Mouse (Mus musculus): ENCODE measurements around the gene Alppl2. TPM values are rescaled to one million over a fixed set of nuclear protein-coding genes. Genes with fewer than 3 reads are reported as not detected.

The Alppl2 gene
- not detected in 2 replicates for polyA plus RNA-seq (2015; fragmentation: Nextera tagmentation; extraction: Ambion mirVana)

DNA sequence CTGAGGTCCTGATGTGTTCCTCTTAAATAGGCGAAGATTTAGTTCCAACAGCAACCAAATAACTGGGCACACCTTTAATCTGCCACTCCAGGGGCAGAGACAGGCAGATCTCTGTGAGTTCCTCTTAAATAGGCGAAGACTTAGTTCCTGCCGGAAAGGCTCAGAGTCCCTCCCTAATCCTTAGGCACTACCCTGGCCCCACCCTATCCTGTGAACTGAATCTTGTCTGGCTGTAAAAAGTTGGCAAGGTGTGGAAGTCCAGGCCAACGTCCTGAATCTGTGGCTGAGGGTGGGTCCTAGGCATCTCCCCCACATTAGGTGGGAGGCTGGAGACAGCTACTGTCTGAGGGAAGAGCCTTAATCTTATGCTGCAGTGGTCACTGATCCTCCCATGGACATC is at the start of gene Alppl2:
Gene Alppl2, minus strand, starts transcription at position 101 of the 400 bp plus-strand sequence.
- H3K27me3 ChIP-seq, result no peaks in the 10 kb centered on the region
- no peaks in the 10 kb centered on the region for H3K9me3 ChIP-seq
- H3K4me1 ChIP-seq (replicated peaks), result no peaks in the 10 kb centered on the region
- H3K4me2 ChIP-seq, result no peak within 1 kb of the TSS
- no peak within 1 kb of the TSS for H3K27ac ChIP-seq (replicated peaks)
- no peaks in the 10 kb centered on the region for H3K36me3 ChIP-seq
- no peak for ATAC-seq (ENCODE audit: low read depth)
- 88% methylated on average over 4 of the region's 4 CpGs for WGBS
- no peak within 1 kb of the TSS for H3K4me3 ChIP-seq
- no peak within 1 kb of the TSS for H3K9ac ChIP-seq

DNA sequence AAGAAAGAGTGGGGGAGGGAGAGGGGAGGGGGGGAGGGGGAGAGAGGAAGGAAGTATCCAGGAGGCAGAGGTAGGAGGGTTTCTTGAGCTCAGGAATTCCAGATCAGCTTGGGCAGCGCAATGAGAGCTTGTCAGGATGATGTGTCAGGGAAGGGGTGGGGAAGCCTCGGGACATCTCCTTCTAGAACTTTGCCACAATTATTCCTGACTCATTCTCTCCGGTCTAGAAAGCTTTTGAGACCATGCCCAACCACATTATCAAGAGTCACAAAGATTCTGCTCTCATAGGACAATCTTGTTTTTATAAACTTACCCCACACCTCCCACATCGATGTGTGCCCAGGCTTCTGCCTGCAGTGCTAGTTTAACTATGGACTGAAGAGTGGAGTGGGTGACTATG is 42.1 kb upstream of the Alppl2 start:
- no peak for ATAC-seq (ENCODE audit: low read depth)
- Histone ChIP-seq H3K9ac (no peak overlapping the region), H3K4me1 (replicated peaks) (peaks cover 7% of the 10 kb centered on the region), H3K4me2 (no peak overlapping the region), H3K9me3 (no peaks in the 10 kb centered on the region), H3K4me3 (no peak overlapping the region), H3K27ac (replicated peaks) (no peak overlapping the region), H3K27me3 (peaks cover 25% of the 10 kb centered on the region), H3K36me3 (no peaks in the 10 kb centered on the region)
- WGBS, result 90% methylated on average over 4 of the region's 4 CpGs

DNA sequence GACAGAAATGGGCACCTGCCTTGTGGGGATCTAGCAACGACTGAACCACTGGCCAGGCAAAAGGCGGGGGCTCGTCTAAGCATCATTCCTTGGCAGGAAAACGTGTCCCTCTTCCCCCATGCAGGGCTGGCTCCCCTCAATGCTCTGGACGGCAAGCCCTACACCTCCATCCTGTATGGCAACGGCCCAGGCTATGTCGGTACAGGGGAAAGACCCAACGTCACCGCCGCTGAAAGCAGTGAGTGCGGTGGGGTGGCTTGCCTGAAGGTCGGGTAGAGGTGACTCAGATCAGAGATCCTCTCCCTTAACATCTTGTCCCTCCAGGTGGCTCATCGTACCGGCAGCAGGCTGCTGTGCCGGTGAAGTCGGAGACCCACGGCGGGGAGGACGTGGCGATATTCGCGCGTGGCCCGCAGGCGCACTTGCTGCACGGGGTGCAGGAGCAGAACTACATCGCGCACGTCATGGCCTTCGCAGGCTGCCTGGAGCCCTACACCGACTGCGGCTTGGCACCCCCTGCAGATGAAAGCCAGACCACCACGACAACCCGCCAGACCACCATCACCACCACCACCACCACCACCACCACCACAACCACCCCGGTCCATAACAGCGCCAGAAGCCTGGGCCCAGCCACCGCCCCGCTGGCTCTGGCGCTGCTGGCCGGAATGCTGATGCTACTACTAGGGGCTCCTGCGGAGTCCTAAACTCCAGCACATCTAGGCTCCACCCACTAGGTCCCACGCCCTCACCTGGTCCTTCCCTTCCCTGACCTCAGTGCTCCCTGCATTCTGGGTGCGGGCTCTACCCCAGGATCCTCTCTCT is 37.7 kb upstream of the Alppl2 start:
- H3K27ac ChIP-seq (replicated peaks), result no peak overlapping the region
- H3K36me3 ChIP-seq, result no peaks in the 10 kb centered on the region
- peak overlapping the region; percentile 15; the same call in 1 of the 2 replicates for H3K4me3 ChIP-seq
- peaks cover 39% of the 10 kb centered on the region for H3K27me3 ChIP-seq
- WGBS, result 9% methylated on average over 42 of the region's 43 CpGs
- peak overlapping the region; percentile 41 for H3K4me2 ChIP-seq
- H3K4me1 ChIP-seq (replicated peaks), result peaks cover 7% of the 10 kb centered on the region
- no peak overlapping the region for H3K9ac ChIP-seq
- H3K9me3 ChIP-seq, result no peaks in the 10 kb centered on the region
- no peak; the same call in 1 of the 2 replicates for ATAC-seq (ENCODE audit: low read depth)

DNA sequence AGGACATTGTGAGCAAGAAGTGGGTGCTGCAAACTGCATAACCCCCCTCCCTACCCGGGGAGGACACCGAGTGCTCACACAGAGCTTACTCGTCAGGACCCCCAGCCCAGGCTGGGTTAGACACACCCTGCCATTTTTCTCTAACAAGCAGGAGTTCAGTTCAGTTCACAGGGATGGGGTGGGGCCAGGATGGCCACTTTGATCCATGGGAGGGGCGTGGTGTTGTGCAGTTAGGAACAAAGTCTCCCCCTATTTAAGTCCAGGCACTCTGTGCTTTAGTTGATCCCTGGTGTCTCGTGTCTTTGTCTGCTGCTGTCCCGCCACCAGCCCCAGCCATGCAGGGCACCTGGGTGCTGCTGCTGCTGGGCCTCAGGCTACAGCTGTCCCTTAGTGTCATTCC is 34.9 kb upstream of the Alppl2 start, which contains the start of gene Akp3:
Gene Akp3, plus strand, starts transcription at position 301 of the 400 bp plus-strand sequence.
- Histone ChIP-seq H3K27me3 (peaks cover 39% of the 10 kb centered on the region), H3K4me1 (replicated peaks) (peaks cover 7% of the 10 kb centered on the region), H3K4me2 (no peak within 1 kb of the TSS), H3K4me3 (no peak within 1 kb of the TSS), H3K9me3 (no peaks in the 10 kb centered on the region), H3K27ac (replicated peaks) (no peak within 1 kb of the TSS), H3K9ac (no peak within 1 kb of the TSS), H3K36me3 (no peaks in the 10 kb centered on the region)
- no peak for ATAC-seq (ENCODE audit: low read depth)
- whole genome bisulfite sequencing, result 70% methylated on average over 6 of the region's 6 CpGs

DNA sequence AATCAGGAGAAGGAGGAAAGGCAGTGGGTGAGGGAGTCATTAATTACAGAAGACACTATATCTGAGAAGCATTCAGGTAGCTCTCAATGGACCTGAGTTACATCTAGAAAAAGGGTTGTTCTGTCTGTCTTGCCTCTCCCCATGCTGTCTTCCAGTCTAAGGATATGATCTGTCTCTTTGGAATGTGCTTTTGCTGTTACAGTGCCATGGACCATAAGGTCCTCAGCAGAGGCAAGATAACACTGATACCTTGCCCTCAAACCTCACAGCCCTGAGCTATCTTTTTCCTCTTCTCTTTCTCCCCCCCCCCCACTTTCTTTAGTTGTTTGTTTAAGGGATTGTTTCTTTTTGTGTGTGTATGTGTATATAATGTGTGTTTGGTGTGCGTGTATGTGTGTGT is 25.1 kb upstream of the Alppl2 start:
- H3K27ac ChIP-seq (replicated peaks), result no peak overlapping the region
- no peak overlapping the region for H3K4me3 ChIP-seq
- WGBS, result 69% methylated on average over 1 of the region's 1 CpGs
- no peak overlapping the region for H3K9ac ChIP-seq
- no peak overlapping the region for H3K4me2 ChIP-seq
- ATAC-seq (ENCODE audit: low read depth), result no peak
- H3K36me3 ChIP-seq, result no peaks in the 10 kb centered on the region
- no peaks in the 10 kb centered on the region for H3K4me1 ChIP-seq (replicated peaks)
- no peaks in the 10 kb centered on the region for H3K9me3 ChIP-seq
- H3K27me3 ChIP-seq, result no peaks in the 10 kb centered on the region

DNA sequence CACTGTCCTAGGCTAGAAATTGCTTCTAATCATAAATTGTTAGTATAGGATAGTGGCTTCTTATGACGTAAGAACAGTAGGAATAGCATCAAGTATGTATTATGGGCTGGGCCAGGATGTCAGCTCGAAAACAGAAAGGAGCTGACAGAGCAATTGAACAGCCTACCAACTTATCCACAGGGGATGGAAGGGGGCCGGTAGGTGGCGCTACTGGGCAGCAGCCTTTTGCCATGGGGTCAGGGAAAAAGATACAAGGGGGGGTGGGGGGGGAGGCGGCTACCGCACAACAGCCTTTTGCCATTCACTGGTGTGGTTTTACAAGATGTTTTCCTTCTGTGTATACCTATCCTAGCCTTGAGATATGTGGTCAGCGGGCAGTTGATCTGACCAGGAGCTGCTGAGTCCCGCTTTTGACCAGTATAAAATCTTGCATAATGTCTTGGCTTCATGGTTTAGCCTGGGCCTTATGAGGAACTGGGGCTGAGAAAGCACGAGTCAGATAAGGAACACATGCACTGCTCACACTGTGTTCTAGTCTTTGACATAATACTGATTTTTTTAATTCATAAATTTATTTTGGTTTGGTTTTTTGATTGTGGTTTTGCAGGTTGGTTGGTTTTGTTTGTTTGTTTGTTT is 22.1 kb upstream of the Alppl2 start:
- Histone ChIP-seq H3K9ac (no peak overlapping the region), H3K4me3 (no peak overlapping the region), H3K27ac (replicated peaks) (no peak overlapping the region), H3K4me2 (no peak overlapping the region), H3K27me3 (no peaks in the 10 kb centered on the region), H3K36me3 (no peaks in the 10 kb centered on the region), H3K9me3 (no peaks in the 10 kb centered on the region), H3K4me1 (replicated peaks) (no peaks in the 10 kb centered on the region)
- no peak for ATAC-seq (ENCODE audit: low read depth)
- WGBS, result 35% methylated on average over 9 of the region's 9 CpGs

GRCm38 (mm10) chr1:87108564-87108963 is 18.8 kb upstream of the Alppl2 start:
- Histone ChIP-seq H3K4me2 (no peak overlapping the region), H3K9me3 (no peaks in the 10 kb centered on the region), H3K36me3 (no peaks in the 10 kb centered on the region), H3K27ac (replicated peaks) (no peak overlapping the region), H3K27me3 (no peaks in the 10 kb centered on the region), H3K4me3 (no peak overlapping the region), H3K4me1 (replicated peaks) (no peaks in the 10 kb centered on the region), H3K9ac (no peak overlapping the region)
- ATAC-seq (ENCODE audit: low read depth), result no peak
- 91% methylated on average over 4 of the region's 4 CpGs for WGBS

GRCm38 (mm10) chr1:87106536-87106935 is 16.8 kb upstream of the Alppl2 start:
- Histone ChIP-seq H3K4me1 (replicated peaks) (no peaks in the 10 kb centered on the region), H3K9me3 (no peaks in the 10 kb centered on the region), H3K4me3 (no peak overlapping the region), H3K9ac (no peak overlapping the region), H3K36me3 (no peaks in the 10 kb centered on the region), H3K27ac (replicated peaks) (no peak overlapping the region), H3K4me2 (no peak overlapping the region), H3K27me3 (no peaks in the 10 kb centered on the region)
- no peak for ATAC-seq (ENCODE audit: low read depth)
- WGBS, result 76% methylated on average over 8 of the region's 8 CpGs

GRCm38 (mm10) chr1:87103936-87104335 is 14.2 kb upstream of the Alppl2 start:
- no peak for ATAC-seq (ENCODE audit: low read depth)
- H3K9ac ChIP-seq, result no peak overlapping the region
- H3K4me2 ChIP-seq, result no peak overlapping the region
- H3K27me3 ChIP-seq, result peaks cover 10% of the 10 kb centered on the region; the same call in 1 of the 2 replicates
- no peaks in the 10 kb centered on the region for H3K4me1 ChIP-seq (replicated peaks)
- no peak overlapping the region for H3K4me3 ChIP-seq
- 77% methylated on average over 1 of the region's 1 CpGs for WGBS
- H3K9me3 ChIP-seq, result no peaks in the 10 kb centered on the region
- no peak overlapping the region for H3K27ac ChIP-seq (replicated peaks)
- H3K36me3 ChIP-seq, result no peaks in the 10 kb centered on the region

DNA sequence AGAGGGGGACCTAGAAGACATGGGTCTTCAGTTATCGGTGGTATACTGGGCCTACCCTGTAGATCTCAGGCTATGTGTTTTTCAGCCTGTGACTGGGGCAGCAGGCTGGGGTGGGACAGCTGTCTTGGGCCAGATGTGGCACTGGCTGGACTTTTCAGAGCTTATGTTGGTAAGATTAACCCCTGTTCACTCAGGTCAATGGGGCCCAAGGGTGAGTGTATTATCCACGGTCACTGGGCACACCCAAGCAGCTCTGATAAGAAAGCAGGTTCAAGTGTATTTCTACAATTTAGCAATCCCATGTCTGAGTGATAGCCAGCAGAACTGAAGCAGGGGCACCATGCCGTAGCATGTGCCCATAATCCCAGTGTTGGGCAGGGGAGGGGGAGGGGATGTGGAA is 12.4 kb upstream of the Alppl2 start:
- Histone ChIP-seq H3K27ac (replicated peaks) (no peak overlapping the region), H3K4me2 (no peak overlapping the region), H3K4me3 (no peak overlapping the region), H3K36me3 (no peaks in the 10 kb centered on the region), H3K27me3 (peaks cover 18% of the 10 kb centered on the region; the same call in 1 of the 2 replicates), H3K4me1 (replicated peaks) (peaks cover 6% of the 10 kb centered on the region), H3K9ac (no peak overlapping the region), H3K9me3 (no peaks in the 10 kb centered on the region)
- no peak for ATAC-seq (ENCODE audit: low read depth)
- 80% methylated on average over 3 of the region's 3 CpGs for WGBS

DNA sequence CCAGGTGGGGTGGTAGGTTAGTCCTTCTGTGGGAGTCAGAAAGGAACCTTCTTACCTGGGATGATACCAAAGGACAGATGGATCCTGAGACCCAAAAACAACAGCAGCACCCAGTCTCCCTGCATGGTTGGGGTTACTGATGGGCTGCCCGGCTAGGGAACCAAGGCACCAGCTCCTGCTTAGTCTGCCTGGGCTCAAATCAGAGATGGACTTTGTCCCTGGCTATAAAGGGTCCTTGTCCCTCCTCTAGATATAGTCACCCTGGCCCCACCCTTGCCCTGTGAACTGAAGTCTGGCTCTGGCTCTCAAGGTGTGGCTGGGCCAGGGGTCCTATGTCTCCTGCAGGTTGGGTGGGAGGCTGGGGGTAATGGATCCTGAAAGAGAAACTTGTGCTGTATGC is 11.7 kb upstream of the Alppl2 start, which contains the start of gene Alpi:
Gene Alpi, minus strand, starts transcription at position 196 of the 400 bp plus-strand sequence.
- Histone ChIP-seq H3K4me3 (no peak within 1 kb of the TSS), H3K36me3 (no peaks in the 10 kb centered on the region), H3K27me3 (peaks cover 23% of the 10 kb centered on the region; the same call in 1 of the 2 replicates), H3K4me1 (replicated peaks) (peaks cover 6% of the 10 kb centered on the region), H3K27ac (replicated peaks) (no peak within 1 kb of the TSS), H3K9ac (no peak within 1 kb of the TSS), H3K9me3 (no peaks in the 10 kb centered on the region), H3K4me2 (no peak within 1 kb of the TSS)
- no peak for ATAC-seq (ENCODE audit: low read depth)
- WGBS, result 95% methylated on average over 1 of the region's 1 CpGs

GRCm38 (mm10) chr1:87098358-87098975 is 8.7 kb upstream of the Alppl2 start:
- peaks cover 6% of the 10 kb centered on the region for H3K4me1 ChIP-seq (replicated peaks)
- ATAC-seq (ENCODE audit: low read depth), result peak; percentile 81
- H3K4me3 ChIP-seq, result no peak overlapping the region
- WGBS, result 12% methylated on average over 30 of the region's 30 CpGs
- no peak overlapping the region for H3K9ac ChIP-seq
- H3K4me2 ChIP-seq, result peak overlapping the region; percentile 33; the same call in 1 of the 2 replicates
- no peak overlapping the region for H3K27ac ChIP-seq (replicated peaks)
- peaks cover 23% of the 10 kb centered on the region; the same call in 1 of the 2 replicates for H3K27me3 ChIP-seq
- H3K36me3 ChIP-seq, result no peaks in the 10 kb centered on the region
- no peaks in the 10 kb centered on the region for H3K9me3 ChIP-seq
